Mouse (Mus musculus) liver, embryonic 14.5 days (tissue): ENCODE data around the gene Adra2b.

Experiments used
- CTCF ChIP-seq: IDR thresholded peaks from 2 replicates; pipeline ENCODE4 v1.5.1; 2016; ENCODE audit warnings: antibody characterized with exemption, low read depth, control low read depth
- EP300 ChIP-seq: IDR thresholded peaks from 2 replicates; pipeline ENCODE4 v1.6.1; 2016; ENCODE audit warnings: antibody characterized with exemption, low read depth

- TF ChIP-seq CTCF (no peak), EP300 (no peak)
Measured at GRCm38 (mm10) chr2:127391323-127391722, 28.3 kb downstream of the Adra2b start.
